Mouse (Mus musculus) forebrain, embryonic 16.5 days (tissue): ENCODE results near the gene Mif4gd. TPM values are rescaled to one million over a fixed set of nuclear protein-coding genes. Genes with fewer than 3 reads are reported as not detected.

ENCODE experiments used
- ATAC-seq: fragments of 200-750 bp; cut with Nextera tagmentation; 2 replicates; pipeline ENCODE4 v1.8.0; 2017; ENCODE audit warnings: mild to moderate bottlenecking, moderate library complexity
- H3K27ac ChIP-seq: fragments of 300-500 bp; sonication (generic); 2 replicates; pipeline ENCODE4 v1.5.1; 2014; ENCODE audit warnings: low read length, control low read depth
- H3K27me3 ChIP-seq: fragments of 300-500 bp; sonication (generic); replicated peaks from 2 replicates; pipeline ENCODE4 v1.6.1; 2014; ENCODE audit warnings: low read length; ENCODE audit not compliant: control insufficient read depth, insufficient read depth
- H3K36me3 ChIP-seq: fragments of 300-500 bp; sonication (generic); 2 replicates; pipeline ENCODE4 v1.6.1; 2014; ENCODE audit not compliant: control insufficient read depth, insufficient read depth
- H3K4me1 ChIP-seq: fragments of 300-500 bp; sonication (generic); replicated peaks from 2 replicates; pipeline ENCODE4 v1.6.1; 2014; ENCODE audit warnings: low read length; ENCODE audit not compliant: control insufficient read depth, insufficient read depth
- H3K4me2 ChIP-seq: fragments of 300-500 bp; sonication (generic); 2 replicates; pipeline ENCODE4 v1.6.1; 2014; ENCODE audit warnings: mild to moderate bottlenecking, low read length, control low read depth
- H3K4me3 ChIP-seq: fragments of 300-500 bp; sonication (generic); replicated peaks from 2 replicates; pipeline ENCODE4 v1.5.1; 2014; ENCODE audit warnings: mild to moderate bottlenecking, low read length, control low read depth
- H3K9ac ChIP-seq: fragments of 300-500 bp; sonication (generic); replicated peaks from 2 replicates; pipeline ENCODE4 v1.6.1; 2014; ENCODE audit warnings: low read depth, low read length, control low read depth
- H3K9me3 ChIP-seq: fragments of 300-500 bp; sonication (generic); 2 replicates; pipeline ENCODE4 v1.6.1; 2016; ENCODE audit warnings: low read length; ENCODE audit not compliant: control insufficient read depth
- WGBS: fragments of 180-500 bp; shearing (Covaris S2); extraction: QIAGEN DNeasy Blood & Tissue Kit; methylation state at CpG from one replicate; pipeline ENCODE4 v1.1.7; 2014; 5-methylcytosine and 5-hydroxymethylcytosine counted together
- polyA plus RNA-seq: library from polyadenylated mRNA; unstranded; fragments of >200 nt; fragmentation: Nextera tagmentation; extraction: Ambion mirVana; gene quantifications from 2 replicates; pipeline ENCODE4 v1.2.1, GENCODE M21; 2015

Gene Mif4gd
- polyA plus RNA-seq, 1 experiment from 2014 or later: 12.9 TPM

GRCm38 (mm10) chr11:115636960-115637359 is 24.2 kb upstream of the Mif4gd start:
- Histone ChIP-seq H3K27me3 (no peaks in the 10 kb centered on the region), H3K9ac (no peak overlapping the region), H3K4me1 (no peaks in the 10 kb centered on the region), H3K4me3 (no peak overlapping the region), H3K36me3 (no peaks in the 10 kb centered on the region), H3K27ac (no peak overlapping the region), H3K4me2 (no peak overlapping the region), H3K9me3 (no peaks in the 10 kb centered on the region)
- no peak for ATAC-seq
- 84% methylated on average over 3 of the region's 3 CpGs for WGBS

- Histone ChIP-seq H3K4me3 (no peak overlapping the region), H3K4me2 (no peak overlapping the region), H3K27ac (no peak overlapping the region), H3K27me3 (no peaks in the 10 kb centered on the region), H3K4me1 (no peaks in the 10 kb centered on the region), H3K36me3 (no peaks in the 10 kb centered on the region), H3K9ac (no peak overlapping the region), H3K9me3 (no peaks in the 10 kb centered on the region)
- no peak for ATAC-seq
- WGBS: 76% methylated on average over 8 of the region's 8 CpGs
These were observed 22.7 kb upstream of the Mif4gd start for GRCm38 (mm10) chr11:115635484-115635883.

DNA sequence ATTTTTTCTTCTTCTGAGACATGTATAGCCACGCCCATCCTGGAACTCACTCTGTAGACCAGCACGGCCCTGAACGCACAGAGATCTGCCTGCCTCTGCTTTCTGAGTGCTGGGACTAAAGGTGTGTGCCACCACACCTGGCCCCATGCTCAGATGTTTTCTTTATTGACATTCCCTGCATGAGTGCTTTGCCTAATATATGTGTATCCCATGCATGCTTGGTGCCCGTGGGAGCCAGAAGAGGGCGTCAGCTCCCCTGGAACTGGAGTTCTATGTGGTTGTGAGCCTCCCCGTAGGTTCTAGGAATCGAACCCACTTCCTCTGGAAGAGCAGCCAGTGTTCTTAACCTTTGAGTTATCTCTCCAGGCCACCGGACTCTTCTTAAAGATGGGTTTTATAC is 22.3 kb upstream of the Mif4gd start:
- no peaks in the 10 kb centered on the region for H3K4me1 ChIP-seq
- H3K36me3 ChIP-seq: no peaks in the 10 kb centered on the region
- no peaks in the 10 kb centered on the region for H3K27me3 ChIP-seq
- no peak overlapping the region for H3K4me2 ChIP-seq
- no peak overlapping the region for H3K4me3 ChIP-seq
- H3K27ac ChIP-seq: no peak overlapping the region
- H3K9me3 ChIP-seq: no peaks in the 10 kb centered on the region
- no peak for ATAC-seq
- H3K9ac ChIP-seq: no peak overlapping the region
- WGBS: 84% methylated on average over 8 of the region's 8 CpGs

GRCm38 (mm10) chr11:115634109-115634508 is 21.3 kb upstream of the Mif4gd start:
- Histone ChIP-seq H3K9ac (no peak overlapping the region), H3K4me1 (no peaks in the 10 kb centered on the region), H3K27me3 (no peaks in the 10 kb centered on the region), H3K9me3 (no peaks in the 10 kb centered on the region), H3K4me3 (no peak overlapping the region), H3K36me3 (no peaks in the 10 kb centered on the region), H3K27ac (no peak overlapping the region), H3K4me2 (no peak overlapping the region)
- 84% methylated on average over 4 of the region's 4 CpGs for WGBS
- no peak for ATAC-seq

DNA sequence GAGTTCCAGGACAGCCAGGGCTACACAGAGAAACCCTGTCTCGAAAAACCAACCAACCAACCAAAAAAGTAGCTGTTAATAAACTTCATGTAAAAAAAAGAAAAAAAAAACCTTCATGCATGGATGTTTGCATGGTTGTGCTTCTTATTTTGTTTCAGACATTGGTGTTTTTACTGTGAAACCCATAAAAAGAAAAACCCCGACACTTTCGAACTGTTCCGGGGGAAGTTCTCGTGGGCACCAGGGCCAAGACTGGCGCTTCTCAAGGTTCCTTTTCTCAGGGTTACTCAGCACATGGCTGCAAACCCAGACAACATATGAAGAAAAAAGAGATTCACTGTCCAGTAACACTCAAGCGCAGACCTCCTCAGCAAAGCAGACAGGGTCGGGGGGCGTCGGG is 20.1 kb upstream of the Mif4gd start:
- Histone ChIP-seq H3K27me3 (no peaks in the 10 kb centered on the region), H3K27ac (no peak overlapping the region), H3K36me3 (no peaks in the 10 kb centered on the region), H3K4me3 (no peak overlapping the region), H3K9me3 (no peaks in the 10 kb centered on the region), H3K9ac (no peak overlapping the region), H3K4me2 (no peak overlapping the region), H3K4me1 (0 out of 2 replicates have a peak, but pooled peaks cover 3% of the 10 kb centered on the region)
- 89% methylated on average over 10 of the region's 10 CpGs for WGBS
- no peak for ATAC-seq

- WGBS: 76% methylated on average over 7 of the region's 7 CpGs
- Histone ChIP-seq H3K36me3 (no peaks in the 10 kb centered on the region), H3K4me3 (no peak overlapping the region), H3K4me1 (peaks cover 7% of the 10 kb centered on the region), H3K4me2 (no peak overlapping the region), H3K27ac (no peak overlapping the region), H3K9me3 (no peaks in the 10 kb centered on the region), H3K27me3 (no peaks in the 10 kb centered on the region), H3K9ac (no peak overlapping the region)
- ATAC-seq: no peak
These were observed 19.5 kb upstream of the Mif4gd start for GRCm38 (mm10) chr11:115632247-115632646.

DNA sequence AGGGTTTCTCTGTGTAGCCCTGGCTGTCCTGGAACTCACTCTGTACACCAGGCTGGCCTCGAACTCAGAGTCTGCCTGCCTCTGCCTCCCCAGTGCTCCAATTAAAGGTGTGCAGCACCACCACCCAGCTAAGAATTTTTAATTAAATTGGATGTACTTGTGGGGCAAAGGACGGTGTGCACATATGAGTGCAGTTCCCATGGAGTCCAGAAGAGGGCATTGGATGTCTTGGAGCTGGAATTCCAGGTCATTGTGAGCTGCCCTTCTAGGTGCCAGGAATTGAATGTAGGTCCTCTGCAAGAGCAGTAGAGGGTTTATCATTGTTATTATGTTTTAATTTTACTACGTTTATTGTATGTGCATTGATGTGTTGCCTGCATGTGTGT is 18.7 kb upstream of the Mif4gd start:
- H3K4me3 ChIP-seq: no peak overlapping the region
- no peaks in the 10 kb centered on the region for H3K27me3 ChIP-seq
- H3K36me3 ChIP-seq: no peaks in the 10 kb centered on the region
- no peak for ATAC-seq
- H3K9me3 ChIP-seq: no peaks in the 10 kb centered on the region
- H3K4me1 ChIP-seq: peaks cover 12% of the 10 kb centered on the region
- H3K27ac ChIP-seq: no peak overlapping the region
- no peak overlapping the region for H3K4me2 ChIP-seq
- 15% methylated on average over 3 of the region's 3 CpGs for whole genome bisulfite sequencing
- no peak overlapping the region for H3K9ac ChIP-seq

DNA sequence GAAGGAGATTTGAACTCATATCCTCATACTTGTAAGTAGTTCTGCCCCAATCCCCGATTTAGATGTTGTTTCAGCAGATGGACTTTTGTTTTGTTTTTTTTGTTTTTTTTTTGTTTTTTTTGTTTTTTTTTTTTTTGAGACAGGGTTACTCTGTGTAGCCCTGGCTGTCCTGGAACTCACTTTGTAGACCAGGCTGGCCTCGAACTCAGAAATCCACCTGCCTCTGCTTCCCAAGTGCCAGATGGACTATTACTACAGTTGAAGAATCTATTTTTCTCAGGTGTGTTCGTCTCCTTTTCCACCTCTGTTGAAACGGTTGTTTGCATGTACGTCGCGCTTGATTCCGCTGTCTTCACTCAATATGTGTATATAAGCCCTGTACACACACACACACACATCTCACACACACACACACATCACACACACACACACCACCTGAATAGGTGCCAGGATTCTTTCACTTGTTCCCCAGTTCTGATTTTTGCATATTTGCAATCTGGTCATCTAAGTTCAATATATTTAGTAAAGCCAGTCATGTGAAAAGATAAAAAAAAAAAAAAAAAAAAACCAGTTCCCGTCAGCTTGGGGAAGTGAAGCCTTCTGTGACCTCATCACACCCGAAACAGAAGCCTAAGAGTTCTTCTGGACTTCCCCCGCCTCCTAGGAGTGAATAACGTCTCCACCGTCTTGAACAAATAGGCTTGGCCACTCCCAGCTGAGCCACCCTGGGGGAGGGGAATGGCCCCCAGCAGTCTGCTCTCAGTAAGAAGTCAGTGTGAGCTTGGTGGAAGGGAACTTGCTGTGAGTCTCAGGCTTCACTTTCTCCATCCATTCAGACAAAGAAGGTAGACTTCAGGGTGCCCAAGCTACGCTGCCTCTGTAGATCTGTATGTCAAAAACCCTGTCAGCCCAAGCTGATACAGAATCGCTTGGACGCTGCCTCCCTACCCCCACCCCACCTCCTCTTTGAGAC is 18.0 kb upstream of the Mif4gd start:
- WGBS: 50% methylated on average over 16 of the region's 16 CpGs
- Histone ChIP-seq H3K36me3 (no peaks in the 10 kb centered on the region), H3K9me3 (no peaks in the 10 kb centered on the region), H3K27me3 (no peaks in the 10 kb centered on the region), H3K4me2 (no peak overlapping the region), H3K4me3 (no peak overlapping the region), H3K27ac (no peak overlapping the region), H3K4me1 (peaks cover 12% of the 10 kb centered on the region), H3K9ac (no peak overlapping the region)
- ATAC-seq: no peak

DNA sequence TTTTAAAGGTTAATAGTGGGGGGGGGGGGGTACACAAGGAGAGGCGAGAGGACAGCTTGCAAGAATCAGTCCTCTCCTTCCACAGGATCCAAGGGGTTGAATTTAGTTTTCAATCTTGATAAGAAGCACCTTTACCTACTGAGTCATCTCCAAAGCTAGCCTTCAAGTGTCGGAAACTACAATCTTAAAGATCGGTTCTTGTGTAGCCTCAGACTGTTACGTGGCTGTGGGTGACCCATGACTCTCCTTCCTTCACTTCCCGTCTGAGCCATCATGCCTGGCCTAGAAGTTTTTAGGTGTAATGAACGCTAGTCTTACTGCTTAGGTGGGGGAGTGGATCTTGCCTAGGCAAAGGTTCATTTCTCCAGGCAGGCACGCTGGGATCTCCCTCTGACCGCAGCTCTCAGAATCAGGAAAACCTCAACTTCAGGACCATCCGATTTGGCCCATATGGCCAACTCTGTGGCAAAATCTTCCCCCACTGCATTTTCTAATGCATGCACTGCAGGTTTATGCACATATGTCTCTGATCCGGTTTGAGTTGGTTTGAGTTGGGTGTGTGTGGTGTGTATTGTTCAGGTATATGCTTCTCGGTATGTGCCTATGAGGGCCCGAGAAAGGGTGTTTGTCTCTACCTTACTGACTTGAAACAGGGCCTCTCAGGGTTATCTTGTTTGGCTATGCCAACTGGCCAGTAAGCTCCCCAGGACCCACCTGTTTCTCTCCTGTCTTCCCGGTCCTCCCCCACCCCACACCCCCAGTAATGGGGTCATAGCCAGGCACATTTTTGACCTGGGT is 17.2 kb upstream of the Mif4gd start:
- WGBS: 93% methylated on average over 13 of the region's 13 CpGs
- no peak overlapping the region for H3K4me2 ChIP-seq
- peaks cover 12% of the 10 kb centered on the region for H3K4me1 ChIP-seq
- no peak overlapping the region for H3K27ac ChIP-seq
- no peak overlapping the region for H3K4me3 ChIP-seq
- no peaks in the 10 kb centered on the region for H3K36me3 ChIP-seq
- no peak for ATAC-seq
- no peaks in the 10 kb centered on the region for H3K9me3 ChIP-seq
- no peaks in the 10 kb centered on the region for H3K27me3 ChIP-seq
- no peak overlapping the region for H3K9ac ChIP-seq
